Mouse (Mus musculus) MEL (cell line): Measurements from ENCODE around the gene Dhrs3. TPM values are rescaled to one million over a fixed set of nuclear protein-coding genes. Genes with fewer than 3 reads are reported as not detected.

Experiments
- DNase-seq: peaks from one replicate; pipeline ENCODE4 v3.0.0; 2011; ENCODE audit warnings: low read depth, low spot score
- H3K27ac ChIP-seq: 2 replicates; pipeline ENCODE4 v1.5.1; 2012; ENCODE audit warnings: low read depth, mild to moderate bottlenecking, control low read depth, low read length, moderate library complexity; ENCODE audit not compliant: control insufficient read depth
- H3K27me3 ChIP-seq, 2 experiments: fragments of 150-350 bp in 1 of 2; sonication (generic) in 1 of 2; 2 replicates each; pipeline ENCODE4 v1.6.1; 2012; ENCODE audit warnings: low read length in 2 of 2, mild to moderate bottlenecking in 2 of 2, improper control_type of control experiment in 1 of 2, moderate library complexity in 1 of 2; ENCODE audit not compliant: insufficient read depth in 2 of 2, control insufficient read depth in 1 of 2
- H3K36me3 ChIP-seq, 2 experiments: 2 replicates each; pipeline ENCODE4 v1.6.1; 2012 to 2014; ENCODE audit warnings: low read length in 2 of 2, improper control_type of control experiment in 1 of 2, inconsistent platforms in 1 of 2, mild to moderate bottlenecking in 1 of 2; ENCODE audit not compliant: insufficient read depth in 2 of 2, control insufficient read depth in 1 of 2
- H3K4me1 ChIP-seq, 2 experiments: fragments of 150-350 bp in 1 of 2; sonication (generic) in 1 of 2; 2 replicates each; pipeline ENCODE4 v1.6.1; 2012; ENCODE audit warnings: low read length in 2 of 2, improper control_type of control experiment in 1 of 2, mild to moderate bottlenecking in 1 of 2; ENCODE audit not compliant: insufficient read depth in 2 of 2, control insufficient read depth in 1 of 2
- H3K4me3 ChIP-seq, 2 experiments: fragments of 150-350 bp in 1 of 2; sonication (generic) in 1 of 2; 2 replicates each; pipeline ENCODE4 v1.5.1; 2012; ENCODE audit warnings: low read depth in 2 of 2, low read length in 2 of 2, mild to moderate bottlenecking in 2 of 2, moderate library complexity in 2 of 2, control low read depth in 1 of 2, improper control_type of control experiment in 1 of 2; ENCODE audit not compliant: control insufficient read depth in 1 of 2, insufficient read depth in 1 of 2
- H3K79me2 ChIP-seq: 2 replicates; pipeline ENCODE4 v1.6.1; 2012; ENCODE audit warnings: mild to moderate bottlenecking, low read length, moderate library complexity; ENCODE audit not compliant: control insufficient read depth, poor library complexity, insufficient read depth
- H3K9ac ChIP-seq: 2 replicates; pipeline ENCODE4 v1.6.1; 2012; ENCODE audit warnings: low read depth, mild to moderate bottlenecking, control low read depth, low read length, moderate library complexity; ENCODE audit not compliant: control insufficient read depth, poor library complexity, severe bottlenecking
- H3K9me3 ChIP-seq: fragments of 150-350 bp; sonication (generic); replicated peaks from 2 replicates; pipeline ENCODE4 v1.6.1; 2012; ENCODE audit warnings: mild to moderate bottlenecking, low read length, improper control_type of control experiment, moderate library complexity; ENCODE audit not compliant: insufficient read depth
- CTCF ChIP-seq, 3 experiments: IDR thresholded peaks in 2 of 3; conservative IDR thresholded peaks in 1 of 3; 2 replicates each; pipeline ENCODE4 v1.5.1; 2011 to 2012; ENCODE audit warnings: low read length in 3 of 3, low read depth in 2 of 3, mild to moderate bottlenecking in 2 of 3, improper control_type of control experiment in 1 of 3, inconsistent platforms in 1 of 3, mixed read lengths in 1 of 3, moderate library complexity in 1 of 3; ENCODE audit not compliant: control insufficient read depth in 1 of 3, insufficient read depth in 1 of 3, poor library complexity in 1 of 3, severe bottlenecking in 1 of 3
- E2F4 ChIP-seq: IDR thresholded peaks from 2 replicates; pipeline ENCODE4 v1.6.1; 2011; ENCODE audit warnings: low read depth, low read length, improper control_type of control experiment, borderline replicate concordance
- ELF1 ChIP-seq: IDR thresholded peaks from 2 replicates; pipeline ENCODE4 v1.6.1; 2014; ENCODE audit warnings: low read depth, mild to moderate bottlenecking, inconsistent platforms, low read length, improper control_type of control experiment, moderate library complexity
- ETS1 ChIP-seq: IDR thresholded peaks from 2 replicates; pipeline ENCODE4 v1.6.1; 2012; ENCODE audit warnings: low read depth, mild to moderate bottlenecking, inconsistent platforms, low read length, improper control_type of control experiment, moderate library complexity
- GABPA ChIP-seq: IDR thresholded peaks from 2 replicates; pipeline ENCODE4 v1.6.1; 2012; ENCODE audit warnings: low read depth, mild to moderate bottlenecking, inconsistent platforms, low read length, improper control_type of control experiment, moderate library complexity
- GATA1 ChIP-seq: IDR thresholded peaks from 2 replicates; pipeline ENCODE4 v1.6.1; 2011; ENCODE audit warnings: low read depth, low read length, improper control_type of control experiment
- KAT2A ChIP-seq: conservative IDR thresholded peaks from 2 replicates; pipeline ENCODE4 v1.6.1; 2012; ENCODE audit warnings: low read depth, low read length, improper control_type of control experiment, inconsistent platforms
- MAFK ChIP-seq: IDR thresholded peaks from 2 replicates; pipeline ENCODE4 v1.6.1; 2011; ENCODE audit warnings: low read depth, mild to moderate bottlenecking, low read length, improper control_type of control experiment, borderline replicate concordance
- MAZ ChIP-seq: IDR thresholded peaks from 2 replicates; pipeline ENCODE4 v1.6.1; 2012; ENCODE audit warnings: low read depth, mild to moderate bottlenecking, inconsistent platforms, low read length, improper control_type of control experiment
- MEF2A ChIP-seq: IDR thresholded peaks from 2 replicates; pipeline ENCODE4 v1.6.1; 2014; ENCODE audit warnings: low read depth, mild to moderate bottlenecking, inconsistent platforms, low read length, improper control_type of control experiment; ENCODE audit not compliant: poor library complexity, insufficient replicate concordance, severe bottlenecking; ENCODE audit errors: extremely low read depth
- MYB ChIP-seq: IDR thresholded peaks from 2 replicates; pipeline ENCODE4 v1.6.1; 2011; ENCODE audit warnings: mild to moderate bottlenecking, low read depth, low read length, improper control_type of control experiment
- NRF1 ChIP-seq: IDR thresholded peaks from 2 replicates; pipeline ENCODE4 v1.6.1; 2014; ENCODE audit warnings: low read depth, mild to moderate bottlenecking, inconsistent platforms, low read length, improper control_type of control experiment, moderate library complexity; ENCODE audit not compliant: poor library complexity, insufficient read depth, severe bottlenecking
- POLR2A ChIP-seq, 2 experiments: IDR thresholded peaks; 2 replicates each; pipeline ENCODE4 v1.6.1; 2011 to 2012; ENCODE audit warnings: low read length in 2 of 2, mild to moderate bottlenecking in 2 of 2, control low read depth in 1 of 2, improper control_type of control experiment in 1 of 2, low read depth in 1 of 2, moderate library complexity in 1 of 2; ENCODE audit not compliant: control insufficient read depth in 1 of 2, insufficient read depth in 1 of 2, poor library complexity in 1 of 2
- POLR2AphosphoS2 ChIP-seq: IDR thresholded peaks from 2 replicates; pipeline ENCODE4 v1.6.1; 2011; ENCODE audit warnings: low read length, improper control_type of control experiment
- RCOR1 ChIP-seq: IDR thresholded peaks from 2 replicates; pipeline ENCODE4 v1.6.1; 2012; ENCODE audit warnings: low read depth, mild to moderate bottlenecking, inconsistent platforms, low read length, improper control_type of control experiment
- TAL1 ChIP-seq: IDR thresholded peaks from 2 replicates; pipeline ENCODE4 v1.6.1; 2012; ENCODE audit warnings: mild to moderate bottlenecking, inconsistent platforms, low read length, moderate library complexity, mixed read lengths
- TBP ChIP-seq: IDR thresholded peaks from 2 replicates; pipeline ENCODE4 v1.8.0; 2011; ENCODE audit warnings: low read depth, low read length, improper control_type of control experiment
- USF2 ChIP-seq, 2 experiments: IDR thresholded peaks; 2 replicates each; pipeline ENCODE4 v1.6.1; 2011 to 2012; ENCODE audit warnings: improper control_type of control experiment in 2 of 2, low read length in 2 of 2, borderline replicate concordance in 1 of 2, inconsistent platforms in 1 of 2, low read depth in 1 of 2, mild to moderate bottlenecking in 1 of 2; ENCODE audit not compliant: insufficient read depth in 1 of 2
- ZC3H11A ChIP-seq: IDR thresholded peaks from 2 replicates; pipeline ENCODE4 v1.6.1; 2012; ENCODE audit warnings: low read depth, mild to moderate bottlenecking, inconsistent platforms, low read length, improper control_type of control experiment
- ZNF384 ChIP-seq: IDR thresholded peaks from 2 replicates; pipeline ENCODE4 v1.6.1; 2012; ENCODE audit warnings: low read depth, mild to moderate bottlenecking, inconsistent platforms, low read length, improper control_type of control experiment
- polyA plus RNA-seq, 2 experiments: library from polyadenylated mRNA; stranded (reverse) in 1 of 2; unstranded in 1 of 2; fragments of >175 nt in 1 of 2; fragments of >200 nt in 1 of 2; gene quantifications; 2 replicates each; pipeline versions ENCODE4 v1.2.1 to v1.2.4; 2012; ENCODE audit warnings: low replicate concordance in 2 of 2, low read depth in 1 of 2; ENCODE audit not compliant: insufficient read length in 2 of 2, insufficient read depth in 1 of 2, missing spikeins in 1 of 2
- total RNA-seq: library from RNA; depleted of rRNA; stranded (reverse); fragments of 300-350 nt; gene quantifications from 2 replicates; pipeline ENCODE4 v1.2.3, GENCODE M21; 2012

The Dhrs3 gene
- total and polyA plus RNA-seq, 3 experiments = 0.89 to 2.2 TPM; not detected in 1

GRCm38 (mm10) chr4:144875576-144876093 is 17.0 kb upstream of the Dhrs3 start:
- H3K9me3 ChIP-seq = no peaks in the 10 kb centered on the region
- no peaks in the 10 kb centered on the region for H3K79me2 ChIP-seq
- no peak for TF ChIP-seq USF2 (IDR thresholded peaks at IDR 0.05; ENCODE audit: borderline replicate concordance in 1 of 2, insufficient read depth in 1 of 2, low read depth in 1 of 2, low read length in 2 of 2)
- no peak for TF ChIP-seq POLR2AphosphoS2
- TF ChIP-seq TAL1 = no peak
- TF ChIP-seq ETS1 = no peak
- no peak for TF ChIP-seq ELF1
- TF ChIP-seq E2F4 = no peak
- TF ChIP-seq MAZ = no peak
- no peak for TF ChIP-seq NRF1
- TF ChIP-seq POLR2A (IDR thresholded peaks at IDR 0.05; ENCODE audit: control insufficient read depth in 1 of 2, insufficient read depth in 1 of 2, low read depth in 1 of 2, low read length in 2 of 2, poor library complexity in 1 of 2) = no peak
- TF ChIP-seq MAFK = no peak
- no peak for TF ChIP-seq KAT2A
- TF ChIP-seq CTCF (IDR thresholded peaks at IDR 0.05 in 2 of 3, conservative IDR thresholded peaks at IDR 0.05 in 1 of 3; ENCODE audit: control insufficient read depth in 1 of 3, insufficient read depth in 1 of 3, low read depth in 2 of 3, low read length in 3 of 3, poor library complexity in 1 of 3, severe bottlenecking in 1 of 3) = no peak
- no peak for TF ChIP-seq RCOR1
- no peak for TF ChIP-seq TBP
- no peak for TF ChIP-seq ZC3H11A
- no peak for TF ChIP-seq MEF2A
- no peak for TF ChIP-seq ZNF384
- no peak for TF ChIP-seq GABPA
- TF ChIP-seq GATA1 = no peak
- TF ChIP-seq MYB = no peak
- H3K9ac ChIP-seq = no peak overlapping the region
- no peaks in the 10 kb centered on the region for H3K36me3 ChIP-seq
- no peak overlapping the region for H3K27ac ChIP-seq
- H3K27me3 ChIP-seq = no peaks in the 10 kb centered on the region
- no peak for DNase-seq
- no peak overlapping the region for H3K4me3 ChIP-seq
- peaks cover 0 to 6% of the 10 kb centered on the region in 2 experiments; a peak in 2 of 4 replicates for H3K4me1 ChIP-seq

GRCm38 (mm10) chr4:144879549-144879948 is 13.1 kb upstream of the Dhrs3 start:
- H3K79me2 ChIP-seq = no peaks in the 10 kb centered on the region
- no peak for TF ChIP-seq POLR2AphosphoS2
- no peak for TF ChIP-seq ETS1
- H3K36me3 ChIP-seq = no peaks in the 10 kb centered on the region
- H3K27me3 ChIP-seq = no peaks in the 10 kb centered on the region
- no peak overlapping the region for H3K4me3 ChIP-seq
- H3K9ac ChIP-seq = no peak overlapping the region
- no peak overlapping the region for H3K27ac ChIP-seq
- no peaks in the 10 kb centered on the region; a peak in 1 of 4 replicates for H3K4me1 ChIP-seq
- H3K9me3 ChIP-seq = no peaks in the 10 kb centered on the region
- no peak for DNase-seq
